Mouse (Mus musculus) heart, postnatal 0 days (tissue): ENCODE data around the gene Pla2g2c.

Source experiments
- CTCF ChIP-seq: IDR thresholded peaks from 2 replicates; pipeline ENCODE4 v1.5.1; 2016; ENCODE audit warnings: antibody characterized with exemption, control low read depth, low read depth
- EP300 ChIP-seq: IDR thresholded peaks from 2 replicates; pipeline ENCODE4 v1.6.1; 2016; ENCODE audit warnings: antibody characterized with exemption, low read depth

- TF ChIP-seq CTCF (no peak), EP300 (no peak)
Measured at GRCm38 (mm10) chr4:138782098-138782497, 57.5 kb downstream of the Pla2g2c start.
